Mouse (Mus musculus) thymus, postnatal 4 days (tissue): ENCODE data around the gene Avp.

Experiments used
- DNase-seq: peaks from one replicate; pipeline ENCODE4 v3.0.0; 2021

The Avp gene

GRCm38 (mm10) chr2:130582552-130582951 is at the start of gene Avp:
TSS of gene Avp (minus strand) at chr2:130582554.
- DNase-seq: no peak

- DNase-seq: peak; percentile 93
Measured at GRCm38 (mm10) chr2:130629839-130630203, 47.5 kb upstream of the Avp start, which contains the start of the genes Fastkd5 and Ubox5. TSS of gene Fastkd5 (minus strand) at chr2:130630027. TSS of gene Ubox5 (minus strand) at chr2:130630038.

GRCm38 (mm10) chr2:130629080-130629838 is 46.9 kb upstream of the Avp start:
- DNase-seq: no peak

GRCm38 (mm10) chr2:130628424-130628823 is 46.1 kb upstream of the Avp start:
- DNase-seq: peak; percentile 47

- DNase-seq: no peak
Measured at GRCm38 (mm10) chr2:130618972-130619371, 36.6 kb upstream of the Avp start.

GRCm38 (mm10) chr2:130613091-130613490 is 30.7 kb upstream of the Avp start:
- peak; percentile 58 for DNase-seq

GRCm38 (mm10) chr2:130602195-130602594 is 19.8 kb upstream of the Avp start:
- no peak for DNase-seq

GRCm38 (mm10) chr2:130598399-130598798 is 16.0 kb upstream of the Avp start:
- DNase-seq: no peak

- DNase-seq: no peak
Measured at GRCm38 (mm10) chr2:130597601-130598010, 15.3 kb upstream of the Avp start.

- DNase-seq: no peak
Measured at GRCm38 (mm10) chr2:130595596-130595995, 13.2 kb upstream of the Avp start.

GRCm38 (mm10) chr2:130591016-130591415 is 8.7 kb upstream of the Avp start:
- no peak for DNase-seq

GRCm38 (mm10) chr2:130589761-130590160 is 7.4 kb upstream of the Avp start:
- no peak for DNase-seq

GRCm38 (mm10) chr2:130589157-130589556 is 6.8 kb upstream of the Avp start:
- no peak for DNase-seq

- no peak for DNase-seq
Measured at GRCm38 (mm10) chr2:130588373-130588772, 6.0 kb upstream of the Avp start.

- DNase-seq: no peak
Measured at GRCm38 (mm10) chr2:130586016-130586415, 3.7 kb upstream of the Avp start.

GRCm38 (mm10) chr2:130583902-130584560 is 1.7 kb upstream of the Avp start:
- DNase-seq: no peak

GRCm38 (mm10) chr2:130581201-130581600 is 1.2 kb downstream of the Avp start:
- DNase-seq: no peak

- DNase-seq: no peak
Measured at GRCm38 (mm10) chr2:130579791-130580190, 2.6 kb downstream of the Avp start.

GRCm38 (mm10) chr2:130578148-130578547 is 4.2 kb downstream of the Avp start:
- DNase-seq: peak; percentile 83

- DNase-seq: peak; percentile 68
Measured at GRCm38 (mm10) chr2:130577632-130578031, 4.7 kb downstream of the Avp start.

- DNase-seq: no peak
Measured at GRCm38 (mm10) chr2:130577021-130577420, 5.3 kb downstream of the Avp start.

GRCm38 (mm10) chr2:130576564-130576963 is 5.8 kb downstream of the Avp start:
- DNase-seq: peak; percentile 30

GRCm38 (mm10) chr2:130575873-130576272 is 6.5 kb downstream of the Avp start, which contains the start of gene Oxt:
TSS of gene Oxt (plus strand) at chr2:130576173.
- DNase-seq: no peak

- DNase-seq: peak; percentile 30
Measured at GRCm38 (mm10) chr2:130574960-130575359, 7.4 kb downstream of the Avp start.
